Mouse (Mus musculus) C2C12 (cell line): ENCODE results near the gene Nck2.

Source experiments
- CEBPB ChIP-seq: IDR thresholded peaks from one replicate; pipeline ENCODE4 v1.6.1; 2011; ENCODE audit warnings: low read depth, mild to moderate bottlenecking, control low read depth, moderate library complexity
- CTCF ChIP-seq: IDR thresholded peaks from one replicate; pipeline ENCODE4 v1.5.1; 2011; ENCODE audit not compliant: control insufficient read depth, insufficient read depth, insufficient read length
- MAX ChIP-seq: IDR thresholded peaks from one replicate; pipeline ENCODE4 v1.6.1; 2011; ENCODE audit warnings: mild to moderate bottlenecking, control low read depth
- MYOD1 ChIP-seq: IDR thresholded peaks from one replicate; pipeline ENCODE4 v1.6.1; 2011; ENCODE audit warnings: low read depth; ENCODE audit not compliant: control insufficient read depth, insufficient read length

DNA sequence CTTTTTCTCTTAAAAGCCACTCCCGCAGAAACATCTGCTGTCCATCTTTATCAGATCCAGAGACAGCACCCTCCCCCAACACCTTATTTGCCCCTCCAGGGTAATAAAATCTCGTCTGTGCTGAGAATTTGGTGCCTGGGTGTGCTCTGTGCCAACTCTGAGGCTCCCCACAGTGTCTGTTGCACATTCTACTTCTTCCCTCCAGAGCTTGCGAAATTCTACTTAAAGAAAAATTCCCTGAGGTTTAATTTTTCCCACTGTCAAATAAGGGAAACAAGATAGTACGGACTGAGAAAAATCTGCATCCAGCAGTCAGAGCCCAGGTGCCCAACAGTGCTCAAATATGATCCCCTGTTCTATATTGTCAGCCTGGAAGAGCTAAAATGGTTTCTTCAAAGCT, 35.4 kb upstream of the Nck2 start:
- TF ChIP-seq MYOD1 (no peak), CTCF (no peak), MAX (no peak), CEBPB (peak; percentile 74)
